Mouse (Mus musculus) c-Kit-negative CD71-positive TER-119-positive erythroid progenitor cells, embryonic 14.5 days (primary cell): Measurements from ENCODE around the gene Foxo3.
A peak's percentile ranks its signal among the peaks of the same experiment; 100 is the strongest.

Source experiments
- DNase-seq: peaks from one replicate; pipeline ENCODE4 v3.0.0-alpha.2; 2013; ENCODE audit warnings: low read depth, low spot score

Foxo3 gene

DNA sequence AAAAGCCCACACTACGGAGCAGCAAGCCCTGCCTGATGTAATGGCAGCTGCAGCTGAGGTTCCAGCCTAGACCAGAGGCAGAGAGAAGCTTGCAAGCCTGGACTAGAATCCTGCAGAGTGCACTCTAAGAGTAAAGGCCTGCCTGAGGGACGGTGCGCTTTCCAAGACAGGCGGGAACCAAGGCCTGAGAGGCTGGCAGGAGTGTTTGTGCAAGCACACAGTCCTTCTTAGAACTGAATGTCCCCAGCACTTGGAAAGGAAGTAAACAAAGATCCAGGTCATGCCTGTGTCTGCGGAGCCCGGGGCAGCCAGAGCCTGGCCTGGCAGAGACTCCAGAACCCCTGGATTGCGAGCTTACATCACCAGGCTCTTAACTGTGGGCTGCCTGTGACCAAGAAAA is 25.4 kb downstream of the Foxo3 start:
- no peak for DNase-seq

DNA sequence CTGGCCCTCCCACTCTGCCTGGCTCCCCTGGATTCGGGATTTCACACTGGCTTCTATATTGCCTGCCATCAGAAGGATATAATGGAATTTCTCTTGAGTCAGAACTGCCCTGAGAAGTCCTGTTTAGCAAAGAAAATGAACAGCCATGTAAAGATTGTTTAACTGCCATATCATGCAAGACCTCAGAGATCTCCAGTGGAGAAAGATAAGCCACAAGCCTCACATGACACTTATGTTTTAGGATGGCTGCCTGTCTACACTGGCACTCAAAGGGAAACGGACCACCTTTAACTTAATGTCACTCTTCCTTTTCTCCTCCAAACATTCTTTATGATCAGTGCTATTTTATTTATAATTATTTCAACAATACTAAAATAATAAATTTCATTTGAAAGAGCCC is 26.6 kb downstream of the Foxo3 start:
- DNase-seq: no peak

- DNase-seq: no peak
Measured at GRCm38 (mm10) chr10:42248644-42249043, 27.9 kb downstream of the Foxo3 start.

DNA sequence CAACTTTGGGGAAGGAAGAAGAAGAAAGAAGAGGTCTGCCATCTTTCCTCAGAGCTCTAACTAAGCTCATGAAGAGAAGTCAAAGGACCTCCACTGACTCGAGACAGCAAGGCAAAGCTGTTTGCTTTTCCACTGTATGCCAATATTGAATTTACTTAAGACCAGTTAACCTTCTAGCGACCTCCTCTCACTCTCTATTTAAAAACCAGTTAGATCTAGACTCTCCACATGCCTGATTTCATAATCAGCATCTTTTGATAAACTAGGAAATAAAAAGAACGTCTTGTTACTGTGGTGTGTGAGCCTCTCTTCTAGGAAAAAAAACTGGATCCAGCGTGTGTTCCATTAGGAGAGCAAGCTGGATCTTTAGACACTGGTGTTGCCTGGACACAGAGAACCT is 28.4 kb downstream of the Foxo3 start:
- DNase-seq: no peak

GRCm38 (mm10) chr10:42247125-42247816 is 29.3 kb downstream of the Foxo3 start:
- DNase-seq: peak; percentile 65

GRCm38 (mm10) chr10:42246483-42246882 is 30.1 kb downstream of the Foxo3 start:
- DNase-seq: no peak

- no peak for DNase-seq
Measured at GRCm38 (mm10) chr10:42245636-42246035, 30.9 kb downstream of the Foxo3 start.

DNA sequence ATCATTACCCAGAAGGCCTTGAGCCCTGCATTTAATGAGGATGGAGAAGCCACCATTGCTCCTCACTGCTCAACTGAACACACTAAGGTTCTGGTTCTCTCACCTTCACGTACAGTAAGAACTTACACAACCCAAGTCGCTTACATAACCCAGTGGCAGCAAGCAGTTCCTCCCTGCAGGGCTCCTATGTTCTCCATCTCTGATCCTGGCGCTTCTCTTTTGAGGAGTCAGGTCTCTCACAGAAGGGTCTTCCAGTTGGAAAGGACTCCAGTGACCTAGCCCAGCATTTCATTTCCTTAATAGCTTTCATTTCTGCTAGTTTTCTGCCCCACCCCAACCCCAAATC is 31.3 kb downstream of the Foxo3 start:
- DNase-seq: no peak

GRCm38 (mm10) chr10:42244420-42245255 is 31.9 kb downstream of the Foxo3 start:
- peak; percentile 72 for DNase-seq

- DNase-seq: no peak
Measured at GRCm38 (mm10) chr10:42243925-42244324, 32.6 kb downstream of the Foxo3 start.

DNA sequence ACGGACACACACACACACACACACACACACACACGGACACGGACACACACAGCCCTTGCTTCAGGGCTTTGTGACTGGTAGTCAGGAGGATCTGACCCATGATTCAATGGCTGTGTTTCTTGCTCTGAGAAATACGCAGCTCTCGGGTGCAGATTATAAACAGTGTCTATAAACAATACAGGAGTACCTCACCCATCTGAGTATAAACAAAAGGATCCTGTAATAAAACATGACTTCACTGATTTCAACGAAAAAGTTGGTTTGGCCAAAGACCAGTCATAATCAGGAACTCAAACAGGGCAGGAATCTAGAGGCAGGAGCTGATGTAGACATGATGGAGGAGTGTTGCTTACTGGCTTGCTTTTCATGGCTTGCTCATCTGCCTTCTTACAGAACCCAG is 34.1 kb downstream of the Foxo3 start:
- no peak for DNase-seq

- no peak for DNase-seq
Measured at GRCm38 (mm10) chr10:42241775-42242174, 34.8 kb downstream of the Foxo3 start.

DNA sequence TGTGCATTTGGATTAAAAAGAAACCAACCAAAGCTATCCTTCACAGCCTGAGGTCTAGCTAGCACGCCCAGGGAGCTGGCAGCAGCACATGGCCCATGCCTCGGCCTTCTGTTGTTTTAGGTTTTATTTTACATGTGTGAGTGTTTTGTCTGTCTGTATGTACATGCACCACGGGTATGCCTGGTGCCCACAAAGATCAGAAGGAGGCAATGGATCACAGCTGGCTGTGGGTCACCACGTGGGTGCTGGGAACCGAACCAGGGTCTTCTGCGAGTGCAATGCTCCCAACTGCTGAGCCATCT is 36.8 kb downstream of the Foxo3 start:
- DNase-seq: no peak

GRCm38 (mm10) chr10:42238923-42239809 is 37.4 kb downstream of the Foxo3 start:
- DNase-seq: no peak

DNA sequence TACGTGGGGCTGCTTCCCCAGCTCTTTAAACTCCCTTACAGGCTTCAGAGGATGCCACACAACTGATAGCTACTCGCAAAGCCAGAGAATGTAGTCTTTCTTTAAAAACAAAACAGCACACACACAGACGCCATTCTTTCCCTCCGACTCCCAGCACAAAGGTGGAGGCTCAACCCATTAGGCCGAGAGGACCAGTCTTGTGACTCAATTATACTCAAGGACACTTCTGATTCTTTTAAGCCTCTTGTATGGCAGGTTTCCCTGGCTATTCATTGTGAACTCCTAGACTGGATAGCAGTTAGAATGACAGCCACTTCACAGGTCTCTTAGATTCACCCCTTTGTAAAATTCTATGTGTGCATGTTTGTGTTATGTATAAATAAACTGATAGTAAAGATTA is 38.3 kb downstream of the Foxo3 start:
- no peak for DNase-seq

DNA sequence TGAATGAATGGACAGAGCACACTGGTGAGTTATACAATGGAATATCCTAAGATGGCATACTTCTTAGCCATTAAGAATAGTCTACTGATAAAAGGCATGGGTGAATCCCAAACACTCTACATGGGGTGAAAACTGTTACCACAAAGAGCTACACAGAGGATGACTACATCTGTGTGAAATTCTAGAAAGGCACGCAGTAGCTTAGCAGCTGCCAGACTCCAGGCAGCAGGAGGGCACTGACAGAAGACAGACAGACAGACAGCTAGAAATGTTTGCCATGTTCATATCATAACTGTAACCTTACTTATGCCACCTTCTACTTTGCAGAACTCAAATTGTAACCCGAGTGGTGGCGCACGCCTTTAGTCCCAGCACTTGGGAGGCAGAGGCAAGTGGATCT is 39.0 kb downstream of the Foxo3 start:
- no peak for DNase-seq

GRCm38 (mm10) chr10:42235321-42235720 is 41.2 kb downstream of the Foxo3 start:
- DNase-seq: no peak

GRCm38 (mm10) chr10:42232977-42233376 is 43.6 kb downstream of the Foxo3 start:
- no peak for DNase-seq

GRCm38 (mm10) chr10:42231847-42232246 is 44.7 kb downstream of the Foxo3 start:
- DNase-seq: no peak

- no peak for DNase-seq
Measured at GRCm38 (mm10) chr10:42231100-42231541, 45.4 kb downstream of the Foxo3 start.

- no peak for DNase-seq
Measured at GRCm38 (mm10) chr10:42230471-42231099, 46.0 kb downstream of the Foxo3 start.

- DNase-seq: no peak
Measured at GRCm38 (mm10) chr10:42227751-42228241, 48.8 kb downstream of the Foxo3 start.
